Mouse (Mus musculus) G1E (cell line): ENCODE data around the gene Arhgap6. TPM values are rescaled to one million over a fixed set of nuclear protein-coding genes. Genes with fewer than 3 reads are reported as not detected.

Source experiments
- ATAC-seq: 2 replicates; pipeline ENCODE4 v1.8.0; 2016; ENCODE audit warnings: mild to moderate bottlenecking; ENCODE audit not compliant: insufficient number of reproducible peaks, poor library complexity, low FRiP score, severe bottlenecking; ENCODE audit errors: extremely low read depth
- DNase-seq: peaks from one replicate; pipeline ENCODE4 v3.0.0; 2012; ENCODE audit warnings: low spot score
- H3K27me3 ChIP-seq: 2 replicates; pipeline ENCODE4 v1.6.1; 2012; ENCODE audit warnings: mild to moderate bottlenecking, low read length, inconsistent platforms; ENCODE audit not compliant: insufficient read depth
- H3K36me3 ChIP-seq: replicated peaks from 2 replicates; pipeline ENCODE3; 2012; ENCODE audit warnings: mild to moderate bottlenecking, inconsistent platforms
- H3K4me1 ChIP-seq: 2 replicates; pipeline ENCODE4 v1.6.1; 2012; ENCODE audit warnings: low read depth, low read length, inconsistent platforms, mixed read lengths; ENCODE audit not compliant: insufficient read depth
- H3K4me3 ChIP-seq: 2 replicates; pipeline ENCODE4 v1.5.1; 2012; ENCODE audit warnings: low read depth, mild to moderate bottlenecking, inconsistent platforms, low read length, moderate library complexity, mixed read lengths
- H3K9me3 ChIP-seq: replicated peaks from 2 replicates; pipeline ENCODE4 v1.6.1; 2012; ENCODE audit warnings: inconsistent platforms
- CTCF ChIP-seq: IDR thresholded peaks from 2 replicates; pipeline ENCODE4 v1.5.1; 2012; ENCODE audit warnings: low read depth, low read length, inconsistent platforms, mixed read lengths
- GATA1 ChIP-seq: IDR thresholded peaks from 2 replicates; pipeline ENCODE4 v1.6.1; 2012; ENCODE audit warnings: borderline replicate concordance, low read length, inconsistent platforms, mixed read lengths
- GATA2 ChIP-seq: IDR thresholded peaks from 2 replicates; pipeline ENCODE4 v1.6.1; 2012; ENCODE audit warnings: low read depth, low read length, inconsistent platforms, borderline replicate concordance
- POLR2AphosphoS5 ChIP-seq: IDR thresholded peaks from 2 replicates; pipeline ENCODE4 v1.6.1; 2012; ENCODE audit warnings: low read depth, low read length, inconsistent platforms; ENCODE audit not compliant: insufficient replicate concordance
- TAL1 ChIP-seq: conservative IDR thresholded peaks from 2 replicates; pipeline ENCODE4 v1.6.1; 2012; ENCODE audit warnings: low read depth, low read length, inconsistent platforms, mixed read lengths
- polyA plus RNA-seq: library from polyadenylated mRNA; stranded (reverse); fragments of >175 nt; gene quantifications from 2 replicates; pipeline ENCODE4 v1.2.3, GENCODE M21; 2012
- total RNA-seq, 2 experiments: library from RNA; stranded (forward) in 1 of 2; stranded (reverse) in 1 of 2; fragments of 200-1000 nt in 1 of 2; fragments of >200 nt in 1 of 2; fragmentation: Nextera tagmentation in 1 of 2; gene quantifications; 2 replicates each; pipeline ENCODE4 v1.2.3; 2014 to 2017

Gene Arhgap6
- total RNA-seq (2014; fragmentation: Nextera tagmentation) (75.3 and 85.2 TPM in 2 replicates), total RNA-seq (2017) (44.3 and 54.9 TPM in 2 replicates), polyA plus RNA-seq (22.1 and 25.8 TPM in 2 replicates)

- ATAC-seq = no peak
- TF ChIP-seq CTCF = no peak
- TF ChIP-seq TAL1 = no peak
- no peak for TF ChIP-seq GATA1
- no peak for TF ChIP-seq GATA2
- no peak for TF ChIP-seq POLR2AphosphoS5
- Histone ChIP-seq H3K36me3 (no peaks in the 10 kb centered on the region), H3K9me3 (no peaks in the 10 kb centered on the region), H3K4me1 (no peaks in the 10 kb centered on the region), H3K4me3 (no peak within 1 kb of the TSS), H3K27me3 (peaks cover 18% of the 10 kb centered on the region; the same call in 1 of the 2 replicates)
- DNase-seq = no peak
Measured at GRCm38 (mm10) chrX:168794974-168795858, at the start of gene Arhgap6. Arhgap6 (plus strand) TSS chrX:168795099.

- ATAC-seq (no peak), DNase-seq (no peak)
- TF ChIP-seq TAL1 (no peak), CTCF (no peak), GATA1 (no peak), GATA2 (no peak), POLR2AphosphoS5 (no peak)
- Histone ChIP-seq H3K27me3 (no peaks in the 10 kb centered on the region; the same call in 1 of the 2 replicates), H3K36me3 (no peaks in the 10 kb centered on the region), H3K4me3 (no peak overlapping the region), H3K9me3 (no peaks in the 10 kb centered on the region), H3K4me1 (no peaks in the 10 kb centered on the region)
Measured at GRCm38 (mm10) chrX:168747011-168747410, 47.9 kb upstream of the Arhgap6 start.

GRCm38 (mm10) chrX:168795859-168796848 is 1.3 kb downstream of the Arhgap6 start:
- DNase-seq = no peak
- Histone ChIP-seq H3K4me1 (no peaks in the 10 kb centered on the region), H3K4me3 (no peak overlapping the region), H3K9me3 (no peaks in the 10 kb centered on the region), H3K36me3 (no peaks in the 10 kb centered on the region), H3K27me3 (peaks cover 18% of the 10 kb centered on the region; the same call in 1 of the 2 replicates)
- no peak for TF ChIP-seq POLR2AphosphoS5
- no peak for TF ChIP-seq GATA1
- no peak for TF ChIP-seq TAL1
- TF ChIP-seq CTCF = no peak
- no peak for TF ChIP-seq GATA2
- no peak for ATAC-seq

GRCm38 (mm10) chrX:168804677-168805076 is 9.8 kb downstream of the Arhgap6 start:
- Histone ChIP-seq H3K27me3 (no peaks in the 10 kb centered on the region), H3K36me3 (no peaks in the 10 kb centered on the region), H3K4me1 (no peaks in the 10 kb centered on the region), H3K9me3 (no peaks in the 10 kb centered on the region), H3K4me3 (no peak overlapping the region)
- ATAC-seq (no peak), DNase-seq (no peak)
- no peak for TF ChIP-seq GATA2
- no peak for TF ChIP-seq TAL1
- TF ChIP-seq CTCF = no peak
- TF ChIP-seq POLR2AphosphoS5 = no peak
- no peak for TF ChIP-seq GATA1

GRCm38 (mm10) chrX:168810513-168811265 is 15.8 kb downstream of the Arhgap6 start:
- ATAC-seq (no peak), DNase-seq (no peak)
- no peaks in the 10 kb centered on the region for H3K9me3 ChIP-seq
- no peaks in the 10 kb centered on the region for H3K36me3 ChIP-seq
- no peak overlapping the region for H3K4me3 ChIP-seq
- H3K4me1 ChIP-seq = no peaks in the 10 kb centered on the region
- TF ChIP-seq TAL1 (no peak), GATA2 (no peak), GATA1 (no peak), POLR2AphosphoS5 (no peak), CTCF (no peak)
- no peaks in the 10 kb centered on the region for H3K27me3 ChIP-seq
